Mouse (Mus musculus): ENCODE measurements around the gene Dmrtb1. TPM values are rescaled to one million over a fixed set of nuclear protein-coding genes. Genes with fewer than 3 reads are reported as not detected.

The Dmrtb1 gene
- polyA plus RNA-seq, 1 experiment, result 1.6 TPM

DNA sequence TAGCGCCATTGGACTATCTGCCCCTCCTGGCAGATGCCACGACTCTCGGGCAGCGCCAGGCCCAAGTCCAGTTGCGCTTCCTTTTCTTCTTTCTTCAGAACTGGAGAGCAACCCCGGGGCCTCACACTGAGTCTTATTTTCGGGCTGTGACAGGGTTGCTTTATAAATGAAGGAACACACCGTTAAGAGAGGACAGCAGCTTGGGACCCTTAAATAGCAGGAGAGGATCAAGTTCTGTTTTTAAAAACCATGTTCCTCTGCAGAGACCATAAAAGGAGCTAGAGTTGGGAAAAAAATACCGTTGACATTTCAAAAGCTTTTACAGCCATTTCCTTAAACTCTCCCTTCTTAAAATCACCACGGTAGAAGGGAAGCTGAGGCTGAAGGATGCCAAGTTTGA lies 8.4 kb downstream of the Dmrtb1 start:
- H3K4me3 ChIP-seq (ENCODE audit: low read depth, low read length), result no peak overlapping the region
- H3K27me3 ChIP-seq (ENCODE audit: control insufficient read depth, insufficient read depth, low read length, poor library complexity, severe bottlenecking), result no peaks in the 10 kb centered on the region
- no peak overlapping the region for H3K9ac ChIP-seq (ENCODE audit: low read depth, poor library complexity, severe bottlenecking)
- TF ChIP-seq POLR2A (IDR thresholded peaks at IDR 0.05; ENCODE audit: insufficient read depth, low read length) (no peak), EP300 (IDR thresholded peaks at IDR 0.05; ENCODE audit: insufficient read depth, low read depth, low read length) (no peak), CTCF (IDR thresholded peaks at IDR 0.05; ENCODE audit: low read depth, low read length) (no peak)
- no peak overlapping the region for H3K27ac ChIP-seq (ENCODE audit: insufficient read depth, low read length)
- H3K9me3 ChIP-seq (replicated peaks; ENCODE audit: control insufficient read depth, insufficient read depth, low read length, poor library complexity, severe bottlenecking), result no peaks in the 10 kb centered on the region
- H3K36me3 ChIP-seq (ENCODE audit: control insufficient read depth, insufficient read depth, low read length, poor library complexity, severe bottlenecking), result no peaks in the 10 kb centered on the region
- no peaks in the 10 kb centered on the region for H3K4me1 ChIP-seq (ENCODE audit: control insufficient read depth, insufficient read depth, low read length)

- Histone ChIP-seq H3K4me3 (ENCODE audit: low read depth, low read length) (no peak overlapping the region), H3K4me1 (ENCODE audit: control insufficient read depth, insufficient read depth, low read length) (no peaks in the 10 kb centered on the region), H3K36me3 (ENCODE audit: control insufficient read depth, insufficient read depth, low read length, poor library complexity, severe bottlenecking) (no peaks in the 10 kb centered on the region), H3K9me3 (replicated peaks; ENCODE audit: control insufficient read depth, insufficient read depth, low read length, poor library complexity, severe bottlenecking) (no peaks in the 10 kb centered on the region), H3K27ac (ENCODE audit: insufficient read depth, low read length) (no peak overlapping the region), H3K9ac (ENCODE audit: low read depth, poor library complexity, severe bottlenecking) (no peak overlapping the region), H3K27me3 (ENCODE audit: control insufficient read depth, insufficient read depth, low read length, poor library complexity, severe bottlenecking) (no peaks in the 10 kb centered on the region)
- TF ChIP-seq POLR2A (IDR thresholded peaks at IDR 0.05; ENCODE audit: insufficient read depth, low read length), result no peak
- no peak for TF ChIP-seq EP300 (IDR thresholded peaks at IDR 0.05; ENCODE audit: insufficient read depth, low read depth, low read length)
- no peak for TF ChIP-seq CTCF (IDR thresholded peaks at IDR 0.05; ENCODE audit: low read depth, low read length)
Measured at GRCm38 (mm10) chr4:107674322-107674644, 9.7 kb downstream of the Dmrtb1 start.

- no peak for TF ChIP-seq EP300 (IDR thresholded peaks at IDR 0.05; ENCODE audit: insufficient read depth, low read depth, low read length)
- peak; percentile 45 for TF ChIP-seq CTCF (IDR thresholded peaks at IDR 0.05; ENCODE audit: low read depth, low read length)
- Histone ChIP-seq H3K27me3 (ENCODE audit: control insufficient read depth, insufficient read depth, low read length, poor library complexity, severe bottlenecking) (no peaks in the 10 kb centered on the region), H3K4me3 (ENCODE audit: low read depth, low read length) (no peak overlapping the region), H3K9ac (ENCODE audit: low read depth, poor library complexity, severe bottlenecking) (no peak overlapping the region), H3K27ac (ENCODE audit: insufficient read depth, low read length) (no peak overlapping the region), H3K4me1 (ENCODE audit: control insufficient read depth, insufficient read depth, low read length) (no peaks in the 10 kb centered on the region), H3K9me3 (replicated peaks; ENCODE audit: control insufficient read depth, insufficient read depth, low read length, poor library complexity, severe bottlenecking) (no peaks in the 10 kb centered on the region), H3K36me3 (ENCODE audit: control insufficient read depth, insufficient read depth, low read length, poor library complexity, severe bottlenecking) (no peaks in the 10 kb centered on the region)
Measured at GRCm38 (mm10) chr4:107673638-107674321, 10.2 kb downstream of the Dmrtb1 start.

GRCm38 (mm10) chr4:107670731-107671130 lies 13.3 kb downstream of the Dmrtb1 start:
- Histone ChIP-seq H3K4me1 (ENCODE audit: control insufficient read depth, insufficient read depth, low read length) (no peaks in the 10 kb centered on the region), H3K27ac (ENCODE audit: insufficient read depth, low read length) (no peak overlapping the region), H3K9ac (ENCODE audit: low read depth, poor library complexity, severe bottlenecking) (no peak overlapping the region), H3K36me3 (ENCODE audit: control insufficient read depth, insufficient read depth, low read length, poor library complexity, severe bottlenecking) (no peaks in the 10 kb centered on the region), H3K9me3 (replicated peaks; ENCODE audit: control insufficient read depth, insufficient read depth, low read length, poor library complexity, severe bottlenecking) (no peaks in the 10 kb centered on the region), H3K27me3 (ENCODE audit: control insufficient read depth, insufficient read depth, low read length, poor library complexity, severe bottlenecking) (no peaks in the 10 kb centered on the region), H3K4me3 (ENCODE audit: low read depth, low read length) (no peak overlapping the region)
- TF ChIP-seq EP300 (IDR thresholded peaks at IDR 0.05; ENCODE audit: insufficient read depth, low read depth, low read length) (no peak), CTCF (IDR thresholded peaks at IDR 0.05; ENCODE audit: low read depth, low read length) (no peak), POLR2A (IDR thresholded peaks at IDR 0.05; ENCODE audit: insufficient read depth, low read length) (no peak)

- H3K9ac ChIP-seq (ENCODE audit: low read depth, poor library complexity, severe bottlenecking), result no peak overlapping the region
- H3K4me1 ChIP-seq (ENCODE audit: control insufficient read depth, insufficient read depth, low read length), result no peaks in the 10 kb centered on the region
- H3K27ac ChIP-seq (ENCODE audit: insufficient read depth, low read length), result no peak overlapping the region
- H3K27me3 ChIP-seq (ENCODE audit: control insufficient read depth, insufficient read depth, low read length, poor library complexity, severe bottlenecking), result no peaks in the 10 kb centered on the region
- H3K36me3 ChIP-seq (ENCODE audit: control insufficient read depth, insufficient read depth, low read length, poor library complexity, severe bottlenecking), result no peaks in the 10 kb centered on the region
- TF ChIP-seq EP300 (IDR thresholded peaks at IDR 0.05; ENCODE audit: insufficient read depth, low read depth, low read length), result no peak
- no peak for TF ChIP-seq POLR2A (IDR thresholded peaks at IDR 0.05; ENCODE audit: insufficient read depth, low read length)
- no peaks in the 10 kb centered on the region for H3K9me3 ChIP-seq (replicated peaks; ENCODE audit: control insufficient read depth, insufficient read depth, low read length, poor library complexity, severe bottlenecking)
- no peak overlapping the region for H3K4me3 ChIP-seq (ENCODE audit: low read depth, low read length)
Measured at GRCm38 (mm10) chr4:107668514-107668913, 15.5 kb downstream of the Dmrtb1 start.

GRCm38 (mm10) chr4:107660649-107661048 lies 23.4 kb downstream of the Dmrtb1 start:
- Histone ChIP-seq H3K27ac (ENCODE audit: insufficient read depth, low read length) (no peak overlapping the region), H3K27me3 (ENCODE audit: control insufficient read depth, insufficient read depth, low read length, poor library complexity, severe bottlenecking) (no peaks in the 10 kb centered on the region), H3K9ac (ENCODE audit: low read depth, poor library complexity, severe bottlenecking) (no peak overlapping the region), H3K4me1 (ENCODE audit: control insufficient read depth, insufficient read depth, low read length) (no peaks in the 10 kb centered on the region), H3K9me3 (replicated peaks; ENCODE audit: control insufficient read depth, insufficient read depth, low read length, poor library complexity, severe bottlenecking) (no peaks in the 10 kb centered on the region), H3K4me3 (ENCODE audit: low read depth, low read length) (no peak overlapping the region), H3K36me3 (ENCODE audit: control insufficient read depth, insufficient read depth, low read length, poor library complexity, severe bottlenecking) (no peaks in the 10 kb centered on the region)
- TF ChIP-seq POLR2A (IDR thresholded peaks at IDR 0.05; ENCODE audit: insufficient read depth, low read length), result no peak
- TF ChIP-seq EP300 (IDR thresholded peaks at IDR 0.05; ENCODE audit: insufficient read depth, low read depth, low read length), result no peak
- TF ChIP-seq CTCF (IDR thresholded peaks at IDR 0.05; ENCODE audit: low read depth, low read length), result no peak

Measured in ES-Bruce4 (cell line).